Mouse (Mus musculus): ENCODE data around the gene Olfr1123. TPM values are rescaled to one million over a fixed set of nuclear protein-coding genes. Genes with fewer than 3 reads are reported as not detected.

The Olfr1123 gene
- polyA plus RNA-seq, 1 experiment from 2014 or later = not detected

DNA sequence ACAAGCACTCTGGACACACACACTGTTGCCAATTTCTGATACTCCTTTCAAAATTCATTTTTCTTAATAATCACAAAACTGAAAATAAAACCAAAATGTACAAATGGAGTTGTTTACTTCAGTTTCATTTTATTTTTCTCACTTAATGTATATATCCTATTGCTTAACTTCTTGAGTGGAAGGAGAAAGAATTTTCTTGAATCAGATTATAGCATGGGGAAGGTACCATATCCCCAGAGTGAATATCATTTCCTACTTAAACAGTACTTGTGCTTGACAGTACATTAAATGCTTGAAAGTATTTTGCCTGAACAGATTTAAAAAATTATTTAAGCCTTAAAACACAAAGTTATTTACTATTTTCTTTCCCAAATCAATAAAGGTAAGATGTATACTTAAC, 37.2 kb downstream of the Olfr1123 start, which contains the start of gene Olfr1126:
TSS of gene Olfr1126 (plus strand) at position 301 of the 400 bp plus-strand sequence.
- Histone ChIP-seq H3K27me3 (ENCODE audit: control insufficient read depth, insufficient read depth, low read length) (no peaks in the 10 kb centered on the region), H3K4me1 (ENCODE audit: control insufficient read depth, insufficient read depth, low read length) (no peaks in the 10 kb centered on the region)
- ATAC-seq (ENCODE audit: low FRiP score, low TSS enrichment) = no peak

GRCm38 (mm10) chr2:87461769-87462168, 45.3 kb downstream of the Olfr1123 start:
- Histone ChIP-seq H3K27me3 (ENCODE audit: control insufficient read depth, insufficient read depth, low read length) (no peaks in the 10 kb centered on the region), H3K36me3 (ENCODE audit: control insufficient read depth, insufficient read depth, low read length) (no peaks in the 10 kb centered on the region), H3K27ac (replicated peaks; ENCODE audit: low read depth, low read length) (no peak overlapping the region), H3K9me3 (ENCODE audit: control insufficient read depth, low read length) (no peaks in the 10 kb centered on the region), H3K4me3 (replicated peaks; ENCODE audit: low read depth, low read length) (no peak overlapping the region), H3K9ac (replicated peaks; ENCODE audit: low read length) (no peak overlapping the region), H3K4me2 (ENCODE audit: low read length) (no peak overlapping the region), H3K4me1 (ENCODE audit: control insufficient read depth, insufficient read depth, low read length) (no peaks in the 10 kb centered on the region)
- ATAC-seq (ENCODE audit: low FRiP score, low TSS enrichment) (no peak), DNase-seq (no peak)
- 94% methylated on average over 4 of the region's 4 CpGs for WGBS

More for the DNA sequence above, 37.2 kb downstream of the Olfr1123 start, which contains the start of gene Olfr1126:
- H3K36me3 ChIP-seq (ENCODE audit: control insufficient read depth, insufficient read depth, low read length) = no peaks in the 10 kb centered on the region
- H3K4me2 ChIP-seq (ENCODE audit: low read length) = no peak within 1 kb of the TSS
- H3K27ac ChIP-seq (replicated peaks; ENCODE audit: low read depth, low read length) = no peak within 1 kb of the TSS
- H3K9ac ChIP-seq (replicated peaks; ENCODE audit: low read length) = no peak within 1 kb of the TSS
- H3K9me3 ChIP-seq (ENCODE audit: control insufficient read depth, low read length) = no peaks in the 10 kb centered on the region
- no peak within 1 kb of the TSS for H3K4me3 ChIP-seq (replicated peaks; ENCODE audit: low read depth, low read length)
- no peak for DNase-seq

Other genes starting within 250 kb of the Olfr1123 start
- gene Olfr1112, start 228.8 kb upstream of the Olfr1123 start, polyA plus RNA-seq (2014; fragmentation: Nextera tagmentation; extraction: Ambion mirVana) = not detected in 2 replicates
- not detected in 2 replicates for gene Olfr1113, start 207.7 kb upstream of the Olfr1123 start, polyA plus RNA-seq (2014; fragmentation: Nextera tagmentation; extraction: Ambion mirVana)
- not detected in 2 replicates for gene Olfr1115, start 168.6 kb upstream of the Olfr1123 start, polyA plus RNA-seq (2014; fragmentation: Nextera tagmentation; extraction: Ambion mirVana)
- gene Olfr1116, start 149.1 kb upstream of the Olfr1123 start, polyA plus RNA-seq (2014; fragmentation: Nextera tagmentation; extraction: Ambion mirVana) = not detected in 2 replicates
- not detected in 2 replicates for gene Olfr1118, start 109.1 kb upstream of the Olfr1123 start, polyA plus RNA-seq (2014; fragmentation: Nextera tagmentation; extraction: Ambion mirVana)
- not detected in 2 replicates for gene Olfr1120, start 61.8 kb upstream of the Olfr1123 start, polyA plus RNA-seq (2014; fragmentation: Nextera tagmentation; extraction: Ambion mirVana)
- gene Olfr1121, start 46.7 kb upstream of the Olfr1123 start, polyA plus RNA-seq (2014; fragmentation: Nextera tagmentation; extraction: Ambion mirVana) = not detected in 2 replicates
- not detected in 2 replicates for gene Olfr1122, start 30.8 kb upstream of the Olfr1123 start, polyA plus RNA-seq (2014; fragmentation: Nextera tagmentation; extraction: Ambion mirVana)
- gene Olfr1124, start 13.6 kb downstream of the Olfr1123 start, polyA plus RNA-seq (2014; fragmentation: Nextera tagmentation; extraction: Ambion mirVana) = not detected in 2 replicates
- gene Olfr1126, start 37.3 kb downstream of the Olfr1123 start, polyA plus RNA-seq (2014; fragmentation: Nextera tagmentation; extraction: Ambion mirVana) = not detected in 2 replicates
- not detected in 2 replicates for gene Pramel7, start 80.5 kb downstream of the Olfr1123 start, polyA plus RNA-seq (2014; fragmentation: Nextera tagmentation; extraction: Ambion mirVana)
- not detected in 2 replicates for gene Pramel6, start 89.9 kb downstream of the Olfr1123 start, polyA plus RNA-seq (2014; fragmentation: Nextera tagmentation; extraction: Ambion mirVana)
- gene Olfr153, start 115.2 kb downstream of the Olfr1123 start, polyA plus RNA-seq (2014; fragmentation: Nextera tagmentation; extraction: Ambion mirVana) = not detected in 2 replicates
- not detected in 2 replicates for gene Olfr1128, start 128.9 kb downstream of the Olfr1123 start, polyA plus RNA-seq (2014; fragmentation: Nextera tagmentation; extraction: Ambion mirVana)
- gene Olfr1129, start 157.3 kb downstream of the Olfr1123 start, polyA plus RNA-seq (2014; fragmentation: Nextera tagmentation; extraction: Ambion mirVana) = not detected in 2 replicates
- gene Olfr1130, start 189.6 kb downstream of the Olfr1123 start, polyA plus RNA-seq (2014; fragmentation: Nextera tagmentation; extraction: Ambion mirVana) = not detected in 2 replicates
- not detected in 2 replicates for gene Olfr1131, start 210.5 kb downstream of the Olfr1123 start, polyA plus RNA-seq (2014; fragmentation: Nextera tagmentation; extraction: Ambion mirVana)
- not detected in 2 replicates for gene Olfr1132, start 220.9 kb downstream of the Olfr1123 start, polyA plus RNA-seq (2014; fragmentation: Nextera tagmentation; extraction: Ambion mirVana)
- gene Olfr1133, start 230.7 kb downstream of the Olfr1123 start, polyA plus RNA-seq (2014; fragmentation: Nextera tagmentation; extraction: Ambion mirVana) = not detected in 2 replicates
- gene Olfr1134, start 241.8 kb downstream of the Olfr1123 start, polyA plus RNA-seq (2014; fragmentation: Nextera tagmentation; extraction: Ambion mirVana) = not detected in 2 replicates